Mouse (Mus musculus) heart, postnatal 14 days (tissue): ENCODE measurements at regions not wholly inside any gene's neighbourhood (a gene's known extent, or its start where the extent isn't known, plus 50 kb on each side); places are given as distances from the start of the nearest gene placed in this dataset.

ENCODE experiments used
- DNase-seq, 2 experiments: peaks; one replicate each; pipeline ENCODE4 v3.0.0; 2021 to 2022
- intact Hi-C: fragments of 180-260 bp; cut with DNase I; formaldehyde crosslinking; loops from one replicate; pipeline ENCODE4 v1.15.1; 2025

DNA sequence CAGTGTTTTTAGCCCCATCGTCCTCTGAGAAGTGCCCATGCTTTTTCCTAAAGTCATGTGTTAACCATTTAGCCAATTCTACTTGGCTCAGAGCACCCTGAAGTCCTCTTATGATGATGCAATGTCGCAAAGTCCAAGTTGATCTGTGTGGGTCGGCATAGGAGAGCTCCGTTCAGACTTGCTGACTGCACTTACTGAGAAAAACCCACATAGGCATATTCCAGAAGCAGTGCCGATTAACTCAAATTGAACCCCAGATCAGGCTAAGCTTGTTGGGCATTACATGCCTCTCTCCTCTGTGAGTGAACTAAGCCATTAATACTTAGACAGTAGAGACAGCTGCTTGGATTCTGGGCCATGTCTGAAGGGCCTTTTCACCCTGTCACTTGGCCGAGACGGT, 93.3 kb upstream of the Far2 start:
- intact Hi-C loops = loop anchor here (5.0 to 10.0 kb wide), 6 partner anchors 129 to 1129 kb away; partner anchors contain the start of gene Pthlh

DNA sequence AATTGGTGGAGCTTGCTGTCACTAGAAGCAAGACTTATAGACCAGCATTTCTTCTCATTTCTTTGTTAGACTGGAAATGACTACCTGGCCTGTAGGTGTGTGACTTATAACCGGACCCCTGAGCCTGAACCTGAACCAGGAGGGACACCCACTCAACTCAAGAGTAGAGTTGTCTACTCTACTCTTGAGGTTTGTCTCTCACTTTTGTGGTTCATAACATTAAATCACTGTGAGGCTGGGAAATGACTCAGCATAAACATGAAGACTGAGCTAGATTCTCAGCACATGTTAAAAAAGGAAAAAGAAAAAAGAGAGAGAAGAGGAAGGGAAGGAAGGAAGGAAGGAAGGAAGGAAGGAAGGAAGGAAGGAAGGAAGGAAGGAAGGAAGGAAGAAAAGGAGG, 92.8 kb upstream of the Far2 start:
- intact Hi-C loops = loop anchor here (5.0 to 10.0 kb wide), 6 partner anchors 129 to 1129 kb away; partner anchors contain the start of gene Pthlh
- DNase-seq = no peak

More for the DNA sequence above, 93.3 kb upstream of the Far2 start:
- DNase-seq = no peak

DNA sequence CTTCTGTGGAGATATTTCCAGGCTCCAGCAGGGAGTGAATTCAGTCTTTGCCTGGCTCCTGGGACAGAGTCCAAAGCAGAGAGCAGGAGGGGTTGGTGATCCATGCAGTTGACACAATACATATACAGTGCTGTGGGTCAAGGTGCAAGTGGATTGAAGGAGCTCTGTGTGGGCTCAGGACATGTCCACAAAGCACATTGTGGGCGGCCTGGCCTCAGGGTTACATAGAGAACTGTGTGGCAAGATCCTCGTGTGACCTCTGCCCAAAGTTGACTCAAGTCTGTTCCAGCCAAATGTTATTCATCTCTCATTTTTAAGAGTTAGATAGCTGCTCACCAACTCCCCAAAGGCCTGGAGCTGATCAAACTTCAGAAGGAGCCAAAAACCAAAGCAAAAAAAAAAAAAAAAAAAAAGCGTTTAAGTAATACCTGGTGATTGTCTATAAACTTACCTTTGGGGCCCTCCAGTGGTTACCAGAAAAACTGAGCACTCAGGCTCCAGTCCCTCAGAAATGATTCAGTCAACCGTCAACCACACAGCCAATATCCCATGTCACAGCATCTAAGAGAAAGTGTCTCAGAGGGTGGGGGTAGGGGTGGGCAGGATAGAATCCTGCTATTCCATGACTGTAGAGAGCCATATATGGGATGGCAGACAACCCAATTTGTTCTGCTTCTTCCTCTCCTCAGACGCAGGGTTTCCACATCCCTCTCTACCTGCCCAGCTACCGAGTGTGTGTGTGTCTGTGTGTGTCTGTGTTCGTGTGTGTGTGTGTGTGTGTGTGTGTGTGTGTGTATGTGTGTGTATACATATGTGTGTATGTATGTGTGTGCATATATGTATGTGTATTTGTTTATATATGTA, 91.9 kb upstream of the Far2 start:
- DNase-seq = no peak
- intact Hi-C loops = loop anchor here (5.0 to 10.0 kb wide), 6 partner anchors 130 to 1130 kb away; partner anchors contain the start of gene Pthlh

DNA sequence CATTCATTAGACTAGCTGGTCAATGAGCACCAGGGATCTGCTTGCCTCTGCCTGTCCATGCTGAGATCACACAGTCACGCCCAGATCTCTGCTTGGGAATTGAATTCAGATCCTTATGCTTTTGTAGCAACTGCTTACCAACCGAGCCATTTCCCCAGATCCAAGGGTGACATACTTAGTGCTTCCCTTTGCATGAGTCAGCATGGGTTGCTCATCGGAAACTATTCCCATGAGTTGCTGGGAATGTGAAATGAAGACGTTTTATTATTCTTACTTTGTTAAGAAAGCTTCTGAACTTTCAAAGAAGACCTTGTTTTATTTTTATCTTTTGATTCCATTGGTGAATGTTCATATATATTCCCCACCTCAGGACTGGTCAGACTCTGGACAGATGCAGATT, 82.3 kb upstream of the Far2 start:
- DNase-seq = no peak
- intact Hi-C loops = no loop called here

DNA sequence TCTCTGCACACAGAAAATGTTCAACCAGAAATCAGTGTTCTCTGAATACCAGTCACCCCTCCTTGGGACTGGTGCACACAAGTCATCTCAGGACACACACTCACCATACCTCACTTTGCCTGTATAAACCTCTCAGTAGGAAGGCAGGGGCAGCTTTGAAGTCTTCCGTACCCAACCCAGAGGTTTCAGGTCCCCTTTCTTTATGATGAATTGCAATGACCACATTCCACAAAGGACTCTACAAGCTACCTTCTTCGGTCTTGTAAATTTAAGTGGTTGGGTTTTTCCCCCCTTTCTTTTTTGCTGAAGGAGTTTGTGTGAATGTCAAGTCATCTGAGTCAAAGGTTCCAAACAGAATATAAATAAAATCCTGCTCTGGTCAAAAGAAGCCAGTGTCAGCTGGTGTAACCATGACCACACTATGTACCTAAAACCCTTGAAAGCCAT, 76.9 kb upstream of the Far2 start:
- DNase-seq = no peak
- intact Hi-C loops = no loop called here

DNA sequence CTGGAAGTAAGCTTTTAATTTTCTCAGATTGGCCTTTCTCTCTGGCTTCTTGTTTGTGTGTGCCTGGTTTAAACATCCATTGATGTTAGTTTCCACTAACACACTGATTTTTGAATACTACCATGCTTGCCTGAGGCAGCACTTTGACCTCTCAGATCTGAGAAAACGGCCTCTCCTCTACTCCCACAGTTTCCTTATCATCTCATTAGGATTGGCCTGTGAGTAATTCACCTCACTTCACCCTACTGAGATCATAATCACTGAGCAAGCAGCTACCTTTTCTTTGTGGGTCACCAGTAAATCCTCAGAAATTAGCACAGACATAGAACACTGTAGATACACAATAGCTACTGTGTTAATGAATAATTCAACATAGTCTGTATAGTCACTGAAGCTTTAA, 74.5 kb upstream of the Far2 start:
- intact Hi-C loops = no loop called here
- DNase-seq = no peak

DNA sequence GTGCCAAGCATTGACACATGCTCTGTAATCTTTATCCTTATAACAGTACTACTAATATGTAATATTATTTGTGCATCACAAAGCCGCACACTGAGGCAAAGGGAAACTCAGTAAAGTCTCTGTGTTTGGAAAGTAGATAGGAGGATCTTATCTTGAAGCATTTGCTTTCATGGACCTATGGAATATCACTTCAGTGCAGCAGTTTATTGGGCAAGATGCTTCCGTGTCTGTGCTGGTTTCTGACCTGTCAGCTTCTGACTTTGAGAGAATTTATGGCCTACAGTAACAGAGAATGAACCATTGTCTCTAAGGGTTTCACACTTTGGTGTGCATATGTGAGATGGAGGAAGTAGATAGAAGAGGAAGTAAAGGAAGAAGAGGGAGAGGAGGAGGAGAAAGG, 74.0 kb upstream of the Far2 start:
- no peak for DNase-seq
- intact Hi-C loops = no loop called here

DNA sequence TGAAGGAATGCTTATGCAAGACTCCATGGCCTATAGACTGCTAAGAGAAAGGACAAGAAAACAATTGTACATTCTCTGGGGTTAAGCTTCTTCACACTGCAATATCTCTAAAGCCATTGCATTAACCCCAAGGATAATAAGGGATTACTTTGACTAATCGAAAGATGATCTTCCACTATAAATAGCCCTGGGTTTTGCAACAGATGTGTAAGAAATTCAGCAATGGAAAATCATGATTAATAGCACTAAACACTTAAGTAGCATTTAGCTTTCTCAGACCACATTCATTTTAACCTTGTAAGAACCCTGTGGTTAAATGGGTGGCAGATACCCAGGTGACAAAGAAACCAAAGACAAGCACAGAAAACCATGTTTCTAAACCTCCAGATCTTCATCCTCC, 71.1 kb upstream of the Far2 start:
- intact Hi-C loops = no loop called here
- no peak for DNase-seq

DNA sequence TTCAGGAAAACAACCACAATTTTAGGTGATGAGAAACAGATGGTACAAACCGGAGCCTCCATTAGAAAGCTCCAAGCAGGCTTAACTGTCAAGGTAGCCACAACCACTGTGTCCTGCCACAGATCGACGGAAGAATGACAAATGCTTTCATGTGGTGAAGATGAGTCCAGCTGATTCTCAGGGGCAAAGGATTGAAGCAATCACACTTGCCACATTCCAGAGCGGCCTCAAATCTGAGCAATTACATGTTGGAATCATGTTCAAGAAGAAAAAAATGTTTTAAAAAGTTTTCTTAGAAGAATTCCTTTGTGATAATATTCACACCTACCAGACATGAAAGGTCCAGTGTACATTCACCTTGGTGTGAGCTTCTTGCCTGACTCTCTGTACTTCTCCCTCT, 57.7 kb upstream of the Far2 start:
- no peak for DNase-seq
- intact Hi-C loops = no loop called here
